Mouse (Mus musculus): ENCODE results near the gene Fam184b.
A peak's percentile ranks its signal among the peaks of the same experiment; 100 is the strongest.

Gene Fam184b

GRCm38 (mm10) chr5:45510071-45510470 is 129.3 kb downstream of the Fam184b start:
- DNase-seq, result no peak

GRCm38 (mm10) chr5:45497564-45497963 is 141.8 kb downstream of the Fam184b start:
- DNase-seq, result no peak

DNA sequence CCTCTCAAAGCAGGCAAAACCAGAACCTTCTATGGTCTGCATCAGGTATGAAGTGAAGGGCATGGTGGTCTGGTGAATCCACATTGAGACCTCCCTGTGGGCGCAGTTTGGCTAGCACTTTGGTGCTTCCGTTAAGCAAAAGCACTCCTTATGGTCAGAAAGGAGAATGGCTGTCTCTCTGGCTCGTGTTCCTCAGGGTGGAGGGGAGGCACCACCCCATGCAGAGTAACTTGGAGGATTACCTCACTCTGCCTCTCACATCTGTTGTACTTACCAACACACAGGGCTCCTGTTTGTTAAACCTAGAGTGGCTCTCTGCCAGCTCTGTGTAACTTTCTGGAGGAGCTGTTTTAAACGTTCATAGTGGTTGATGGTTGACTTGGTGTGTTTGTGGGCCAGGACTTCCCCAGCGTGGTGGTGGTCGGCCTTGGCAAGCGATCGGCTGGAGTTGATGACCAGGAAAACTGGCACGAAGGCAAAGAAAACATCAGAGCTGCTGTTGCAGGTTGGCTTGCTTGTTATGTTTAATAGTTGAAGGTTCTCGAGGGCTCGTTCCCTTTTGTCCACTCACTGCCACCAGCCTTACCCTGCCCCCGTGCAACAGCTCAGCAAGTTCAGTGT is 142.4 kb downstream of the Fam184b start:
- no peak for DNase-seq

- no peak for DNase-seq
These were observed 142.9 kb downstream of the Fam184b start for GRCm38 (mm10) chr5:45496479-45496878.

DNA sequence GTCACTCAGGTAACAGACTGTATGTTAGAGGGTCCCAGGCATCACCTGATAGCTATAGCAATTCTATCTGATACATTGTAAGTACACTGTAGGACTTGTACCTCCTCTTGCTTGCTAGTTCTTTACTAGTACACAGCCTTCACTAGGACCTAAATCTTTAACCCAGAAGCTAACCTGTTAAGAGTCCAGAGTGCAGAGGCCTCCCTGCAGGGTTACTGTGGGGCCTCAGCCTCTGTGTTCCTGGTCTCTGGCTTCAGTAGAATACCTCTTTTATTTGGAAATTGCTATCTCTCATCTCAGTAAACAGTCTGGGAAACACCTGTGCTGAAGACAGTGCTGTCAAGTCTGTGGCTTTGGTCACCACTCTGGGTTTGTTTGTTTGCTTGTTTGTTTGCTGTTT is 143.4 kb downstream of the Fam184b start:
- no peak for DNase-seq

GRCm38 (mm10) chr5:45495429-45495975 is 143.9 kb downstream of the Fam184b start:
- DNase-seq, result no peak

DNA sequence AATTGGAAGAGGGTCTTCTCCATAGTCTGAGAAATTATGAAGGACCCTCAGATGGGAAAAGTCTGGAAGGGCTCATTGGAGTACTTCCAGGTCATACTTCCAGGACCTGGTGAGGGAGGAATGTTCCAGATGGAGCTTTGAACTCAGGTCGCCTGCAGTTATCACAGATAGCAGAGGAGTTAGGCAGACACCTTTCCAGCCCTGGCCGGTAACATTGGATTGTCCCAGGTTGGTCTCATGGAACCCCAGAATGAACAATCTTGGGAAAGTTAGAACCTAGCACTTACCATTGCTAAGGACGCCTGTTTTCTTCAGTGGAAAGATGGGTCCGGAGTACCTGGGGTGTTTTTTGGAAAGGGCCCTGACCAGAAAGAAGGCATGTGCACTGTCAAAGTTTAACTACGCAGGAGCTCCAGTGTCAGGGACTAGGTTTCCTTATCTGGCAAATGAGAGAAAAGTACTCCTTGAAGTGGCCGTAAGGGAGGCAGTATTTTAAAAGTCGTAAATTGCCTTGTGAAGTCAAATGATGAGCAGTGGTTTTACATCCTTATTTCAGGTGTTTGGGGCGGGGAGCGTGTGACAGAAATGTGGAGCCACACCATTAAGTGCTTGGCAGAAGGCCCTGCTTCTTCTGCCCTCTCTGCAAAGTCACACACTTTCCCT is 145.2 kb downstream of the Fam184b start:
- DNase-seq, result no peak

DNA sequence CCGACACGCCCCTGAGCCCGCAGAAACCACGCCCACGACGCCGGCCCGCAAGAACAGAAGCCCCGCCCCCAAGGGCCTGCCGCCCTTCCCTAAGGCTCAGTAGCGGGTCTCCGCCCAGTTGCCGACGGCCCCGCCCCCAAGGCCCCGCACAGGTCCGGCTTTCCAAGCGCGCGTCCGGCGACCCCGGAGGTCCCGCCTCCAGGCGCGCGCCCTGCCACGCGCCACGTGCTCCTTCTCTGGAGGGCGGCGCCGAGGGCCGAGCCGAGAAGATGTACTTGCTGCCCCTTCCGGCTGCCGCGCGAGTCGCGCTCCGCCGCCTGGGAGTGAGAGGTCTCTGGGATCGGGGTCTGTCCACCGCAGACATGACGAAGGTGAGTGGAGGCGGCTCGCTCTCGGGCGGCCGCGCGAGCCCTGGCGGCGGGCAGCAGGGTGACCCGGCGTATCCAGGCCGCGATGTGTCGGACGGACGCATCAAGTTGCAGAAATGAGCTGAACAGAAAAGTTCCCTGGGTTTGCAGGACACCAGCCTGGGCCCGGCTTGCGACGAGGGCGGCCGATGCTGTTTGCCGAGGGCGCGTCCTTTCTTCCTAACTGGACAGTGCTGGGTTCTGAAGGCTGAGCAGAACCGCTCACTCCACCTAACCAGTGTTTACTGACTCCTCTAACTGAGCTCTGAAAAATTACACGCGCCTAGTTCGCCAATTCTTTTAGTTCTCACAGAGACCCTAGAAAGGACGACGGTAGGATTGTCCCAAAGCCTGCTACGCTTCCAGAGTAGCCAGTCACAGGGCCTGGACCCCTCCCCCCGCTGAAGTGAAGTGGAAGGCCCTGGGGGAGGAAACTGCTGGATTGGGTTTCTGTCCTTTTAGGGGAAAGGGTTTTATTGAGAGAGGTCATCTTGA is 146.0 kb downstream of the Fam184b start, which contains the start of gene Lap3:
Lap3 (plus strand) TSS at position 184 of the 902 bp plus-strand sequence.
- DNase-seq, result peak; percentile 98

DNA sequence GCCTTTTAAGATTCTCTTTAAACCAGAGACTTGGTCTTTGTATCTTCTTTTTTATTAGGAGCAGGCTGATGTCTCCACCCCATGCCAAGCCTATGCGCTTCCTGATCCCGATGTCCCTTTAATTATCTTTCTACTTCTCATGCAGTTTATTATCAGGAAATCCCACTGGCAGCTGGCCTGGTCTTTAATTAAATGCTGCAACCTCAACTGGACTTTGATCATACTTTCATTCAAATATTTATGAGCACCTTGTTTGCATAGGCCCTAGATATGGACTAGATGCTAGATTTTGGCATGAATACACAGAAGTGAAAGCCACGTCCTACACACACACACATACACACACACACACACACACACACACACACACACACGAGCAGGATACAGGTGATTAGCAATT is 147.6 kb downstream of the Fam184b start:
- no peak for DNase-seq

- no peak for DNase-seq
These were observed 155.8 kb downstream of the Fam184b start for GRCm38 (mm10) chr5:45483654-45484053.

- no peak for DNase-seq
These were observed 156.8 kb downstream of the Fam184b start for GRCm38 (mm10) chr5:45482607-45483006.

- no peak for DNase-seq
These were observed 158.3 kb downstream of the Fam184b start for GRCm38 (mm10) chr5:45481125-45481524.

- no peak for DNase-seq
These were observed 159.3 kb downstream of the Fam184b start for GRCm38 (mm10) chr5:45480066-45480465.

All from cerebellum, adult 9-11 months (tissue).